Mouse (Mus musculus) small intestine, adult 2 months (tissue): Measurements from ENCODE around the gene Ccr10. TPM values are rescaled to one million over a fixed set of nuclear protein-coding genes. Genes with fewer than 3 reads are reported as not detected.

ENCODE experiments used
- H3K27ac ChIP-seq: fragments of 200-500 bp; 2 replicates; pipeline ENCODE4 v1.5.1; 2012; ENCODE audit warnings: low read depth, low read length, control low read depth, inconsistent platforms; ENCODE audit not compliant: insufficient read depth
- H3K27me3 ChIP-seq: fragments of 200-500 bp; 2 replicates; pipeline ENCODE4 v1.6.1; 2012; ENCODE audit warnings: mild to moderate bottlenecking, moderate library complexity, low read length, inconsistent platforms; ENCODE audit not compliant: control insufficient read depth, insufficient read depth
- H3K36me3 ChIP-seq: fragments of 200-500 bp; 2 replicates; pipeline ENCODE4 v1.6.1; 2012; ENCODE audit warnings: mild to moderate bottlenecking, low read length, control low read depth, inconsistent platforms; ENCODE audit not compliant: control insufficient read depth, insufficient read depth
- H3K4me1 ChIP-seq: fragments of 200-500 bp; 2 replicates; pipeline ENCODE4 v1.6.1; 2012; ENCODE audit warnings: low read length, inconsistent platforms, mixed read lengths; ENCODE audit not compliant: control insufficient read depth, insufficient read depth, insufficient read length
- H3K4me3 ChIP-seq: fragments of 200-500 bp; 2 replicates; pipeline ENCODE4 v1.5.1; 2012; ENCODE audit warnings: low read depth, mild to moderate bottlenecking, control low read depth, inconsistent platforms, low read length, moderate library complexity
- CTCF ChIP-seq: fragments of 200-500 bp; IDR thresholded peaks from 2 replicates; pipeline ENCODE4 v1.5.1; 2012; ENCODE audit warnings: low read depth, mild to moderate bottlenecking, control low read depth, inconsistent platforms, low read length, moderate library complexity, mixed read lengths; ENCODE audit not compliant: insufficient replicate concordance, insufficient read length; ENCODE audit errors: extremely low read depth
- POLR2A ChIP-seq: fragments of 200-500 bp; IDR thresholded peaks from 2 replicates; pipeline ENCODE4 v1.6.1; 2012; ENCODE audit warnings: low read depth, mild to moderate bottlenecking, control low read depth, inconsistent platforms, low read length, moderate library complexity
- WGBS: fragments of 180-500 bp; shearing (Covaris S2); methylation state at CpG from one replicate; pipeline ENCODE4 v1.1.7; 2018; 5-methylcytosine and 5-hydroxymethylcytosine counted together
- polyA plus RNA-seq: library from polyadenylated mRNA; depleted of rRNA; stranded (reverse); fragments of >200 nt; gene quantifications from 2 replicates; pipeline ENCODE4 v1.2.3, GENCODE M21; 2012

Ccr10 gene
- polyA plus RNA-seq, 1 experiment: 25.7 TPM

DNA sequence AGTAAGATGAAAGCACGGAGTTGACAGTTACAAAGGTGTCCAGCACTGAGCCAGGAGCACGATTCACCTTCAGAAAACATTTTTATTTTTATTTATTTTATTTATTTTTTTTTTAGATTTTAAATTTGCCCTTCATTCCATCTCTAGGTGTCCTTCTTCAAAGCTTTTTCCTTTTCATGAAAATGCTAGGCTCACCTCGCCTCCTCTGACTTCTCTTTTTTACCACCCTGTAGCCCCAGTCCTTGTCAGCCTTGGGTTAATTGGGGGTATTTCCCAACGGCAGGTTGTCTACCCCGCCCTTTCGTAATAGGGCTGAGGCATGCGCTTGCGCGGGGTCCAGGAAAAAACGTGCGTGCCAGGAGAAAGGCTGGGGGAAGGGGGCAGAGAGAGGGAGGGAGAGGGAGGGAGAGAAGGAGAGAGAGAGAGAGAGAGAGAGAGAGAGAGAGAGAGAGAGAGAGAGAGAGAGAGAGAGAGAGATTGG is 433 bp upstream of the Ccr10 start:
- TF ChIP-seq POLR2A (no peak), CTCF (no peak)
- Histone ChIP-seq H3K4me1 (peaks cover 24% of the 10 kb centered on the region), H3K4me3 (peak overlapping the region; percentile 40), H3K36me3 (no peaks in the 10 kb centered on the region), H3K27ac (no peak overlapping the region), H3K27me3 (no peaks in the 10 kb centered on the region)
- 7% methylated on average over 11 of the region's 11 CpGs for WGBS

DNA sequence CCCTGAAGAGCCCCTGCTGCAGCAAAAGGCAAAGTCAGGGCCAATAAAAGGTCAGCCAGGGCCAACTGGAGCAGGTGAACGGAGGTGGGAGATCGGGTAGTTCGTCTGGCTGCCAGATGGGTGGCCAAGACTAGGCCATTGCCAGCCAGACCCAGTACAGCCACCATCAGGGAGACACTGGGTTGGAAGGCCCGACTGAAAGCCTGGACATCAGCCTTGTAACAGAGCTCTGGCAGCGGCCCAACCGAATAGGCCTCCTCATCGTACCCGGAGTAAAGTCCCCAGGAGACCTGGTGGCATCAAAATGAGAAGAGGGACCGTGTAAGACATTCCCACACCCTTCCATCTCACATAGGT is 876 bp downstream of the Ccr10 start:
- H3K27ac ChIP-seq: peak overlapping the region; percentile 67
- 40% methylated on average over 9 of the region's 9 CpGs for WGBS
- peak overlapping the region; percentile 52 for H3K4me3 ChIP-seq
- H3K36me3 ChIP-seq: no peaks in the 10 kb centered on the region
- no peaks in the 10 kb centered on the region for H3K27me3 ChIP-seq
- TF ChIP-seq POLR2A (no peak), CTCF (no peak)
- peaks cover 24% of the 10 kb centered on the region for H3K4me1 ChIP-seq

DNA sequence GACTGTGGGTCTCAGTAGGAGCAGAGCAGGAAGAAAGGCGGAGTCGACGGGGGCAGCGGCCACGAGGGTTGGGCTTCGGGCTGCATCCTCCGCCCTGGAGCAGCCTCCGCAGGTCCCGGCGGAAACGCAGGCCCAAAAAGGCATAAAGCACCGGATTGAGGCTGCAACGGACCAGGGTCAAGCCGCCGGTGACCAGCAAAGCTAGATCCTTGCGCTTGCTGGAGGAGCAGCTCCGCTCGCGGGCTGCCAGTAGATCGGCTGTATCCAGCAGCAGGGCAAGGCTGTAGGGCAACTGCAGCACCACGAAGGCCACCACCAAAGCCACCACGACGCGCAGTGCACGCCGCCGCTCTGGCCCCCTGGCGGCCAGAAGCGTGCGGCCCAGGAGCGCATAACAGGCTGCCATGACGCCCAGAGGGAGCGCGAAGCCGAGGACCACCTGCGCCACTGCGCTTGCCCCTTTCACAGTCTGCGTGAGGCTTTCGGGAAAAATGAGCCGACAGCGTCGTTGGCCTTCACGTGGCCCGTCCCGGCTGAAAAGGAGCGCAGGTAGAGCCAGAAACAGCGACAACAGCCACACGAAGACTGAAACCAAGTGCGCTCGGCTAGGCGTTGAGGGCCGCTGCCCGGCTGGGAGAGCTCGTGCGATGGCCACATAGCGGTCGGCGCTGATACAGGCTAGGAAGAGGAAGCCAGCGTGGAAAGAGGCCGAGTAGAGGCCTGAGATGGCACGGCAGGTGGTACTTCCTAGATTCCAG is 1.4 kb downstream of the Ccr10 start:
- TF ChIP-seq CTCF (peak; percentile 88), POLR2A (no peak)
- H3K27me3 ChIP-seq: no peaks in the 10 kb centered on the region
- H3K4me3 ChIP-seq: peak overlapping the region; percentile 52
- H3K27ac ChIP-seq: peak overlapping the region; percentile 67
- 3% methylated on average over 61 of the region's 61 CpGs for WGBS
- H3K4me1 ChIP-seq: peaks cover 26% of the 10 kb centered on the region
- H3K36me3 ChIP-seq: no peaks in the 10 kb centered on the region

DNA sequence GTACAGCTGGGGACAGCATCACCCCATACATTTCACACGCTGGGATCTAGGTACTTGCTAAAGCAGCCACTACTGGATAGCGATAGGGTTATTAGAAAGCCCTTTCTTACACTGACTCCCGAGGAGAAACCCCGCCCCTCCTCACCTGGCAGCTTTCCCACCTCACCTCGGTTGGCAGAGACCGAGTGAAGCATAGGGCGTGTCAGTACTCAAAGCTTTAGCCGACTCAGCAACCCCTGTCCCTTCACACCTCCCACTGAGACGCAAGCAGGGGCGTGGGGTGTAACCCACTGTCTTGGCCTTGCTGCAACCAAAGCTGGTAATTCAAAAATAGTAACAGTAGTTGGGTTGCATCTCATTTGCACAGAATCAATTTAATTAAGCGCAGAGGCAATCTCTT is 2.1 kb downstream of the Ccr10 start:
- peak overlapping the region; percentile 5; the same call in 1 of the 2 replicates for H3K4me3 ChIP-seq
- 0 out of 2 replicates have a peak, but pooled peaks cover 2% of the 10 kb centered on the region for H3K36me3 ChIP-seq
- TF ChIP-seq CTCF (no peak), POLR2A (peak; percentile 18; the same call in 1 of the 2 replicates)
- WGBS: 4% methylated on average over 11 of the region's 11 CpGs
- no peaks in the 10 kb centered on the region for H3K27me3 ChIP-seq
- peak overlapping the region; percentile 67 for H3K27ac ChIP-seq
- H3K4me1 ChIP-seq: peaks cover 29% of the 10 kb centered on the region

DNA sequence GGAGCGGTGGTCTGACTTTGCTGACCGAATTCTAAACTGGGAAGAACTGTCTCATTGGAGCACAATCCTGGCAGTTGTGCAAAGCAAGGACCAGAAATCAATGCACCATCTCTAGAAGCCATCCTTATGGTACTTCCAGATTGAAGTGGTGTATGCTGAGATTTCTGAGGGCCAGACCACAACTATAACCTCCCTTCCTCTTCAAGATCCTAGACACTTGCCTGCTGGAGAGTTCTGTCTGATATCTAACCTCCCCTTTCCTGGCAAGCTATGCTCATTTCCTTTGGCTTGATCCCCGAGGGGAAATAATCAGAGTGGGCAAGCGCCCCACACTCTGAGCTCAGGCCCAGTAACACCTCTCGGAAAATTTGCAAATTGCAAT is 2.8 kb downstream of the Ccr10 start:
- no peaks in the 10 kb centered on the region for H3K27me3 ChIP-seq
- peak overlapping the region; percentile 80 for H3K4me3 ChIP-seq
- H3K27ac ChIP-seq: peak overlapping the region; percentile 90
- TF ChIP-seq POLR2A (no peak), CTCF (no peak)
- WGBS: 13% methylated on average over 5 of the region's 5 CpGs
- H3K36me3 ChIP-seq: peaks cover 9% of the 10 kb centered on the region
- peaks cover 29% of the 10 kb centered on the region for H3K4me1 ChIP-seq

DNA sequence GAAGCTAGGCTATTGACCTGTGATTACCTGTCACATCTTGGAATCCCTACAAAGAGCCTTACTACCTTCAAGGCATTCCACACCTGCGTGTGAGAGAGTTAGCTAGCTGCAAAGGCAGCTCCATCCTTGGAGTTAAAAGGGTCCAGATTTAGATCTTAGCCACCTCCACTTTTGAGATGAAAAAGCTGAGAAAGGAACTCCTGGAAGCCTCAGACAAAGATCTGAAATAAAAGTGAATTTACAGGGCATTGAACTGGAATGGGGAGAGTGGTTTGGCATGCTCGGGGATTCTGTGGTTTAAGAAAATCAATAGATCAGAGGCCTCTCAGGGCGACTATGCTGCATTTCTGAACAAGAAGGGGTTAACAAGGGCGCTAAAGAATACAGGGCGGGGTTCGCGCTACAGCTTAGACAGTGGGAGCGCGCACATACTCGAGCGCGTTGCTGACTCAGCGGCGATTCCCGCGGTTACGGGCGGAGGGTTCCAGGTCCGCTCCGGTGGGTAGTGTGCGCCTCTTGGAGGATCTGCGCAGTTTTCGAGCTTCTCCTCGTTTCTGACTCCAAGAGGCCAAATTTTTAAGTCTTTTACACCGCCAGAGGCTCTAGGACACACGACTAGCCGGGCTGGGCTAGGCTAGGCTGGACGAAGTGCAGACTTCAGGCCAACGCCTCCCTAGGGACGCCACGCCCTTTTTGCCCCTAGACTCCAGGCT is 3.4 kb downstream of the Ccr10 start:
- under 1% methylated on average over 31 of the region's 31 CpGs for WGBS
- H3K27ac ChIP-seq: peak overlapping the region; percentile 90
- no peaks in the 10 kb centered on the region for H3K27me3 ChIP-seq
- H3K4me1 ChIP-seq: peaks cover 29% of the 10 kb centered on the region
- H3K4me3 ChIP-seq: peak overlapping the region; percentile 80
- H3K36me3 ChIP-seq: peaks cover 14% of the 10 kb centered on the region
- peak; percentile 53 for TF ChIP-seq POLR2A
- TF ChIP-seq CTCF: peak; percentile 18; the same call in 1 of the 2 replicates

DNA sequence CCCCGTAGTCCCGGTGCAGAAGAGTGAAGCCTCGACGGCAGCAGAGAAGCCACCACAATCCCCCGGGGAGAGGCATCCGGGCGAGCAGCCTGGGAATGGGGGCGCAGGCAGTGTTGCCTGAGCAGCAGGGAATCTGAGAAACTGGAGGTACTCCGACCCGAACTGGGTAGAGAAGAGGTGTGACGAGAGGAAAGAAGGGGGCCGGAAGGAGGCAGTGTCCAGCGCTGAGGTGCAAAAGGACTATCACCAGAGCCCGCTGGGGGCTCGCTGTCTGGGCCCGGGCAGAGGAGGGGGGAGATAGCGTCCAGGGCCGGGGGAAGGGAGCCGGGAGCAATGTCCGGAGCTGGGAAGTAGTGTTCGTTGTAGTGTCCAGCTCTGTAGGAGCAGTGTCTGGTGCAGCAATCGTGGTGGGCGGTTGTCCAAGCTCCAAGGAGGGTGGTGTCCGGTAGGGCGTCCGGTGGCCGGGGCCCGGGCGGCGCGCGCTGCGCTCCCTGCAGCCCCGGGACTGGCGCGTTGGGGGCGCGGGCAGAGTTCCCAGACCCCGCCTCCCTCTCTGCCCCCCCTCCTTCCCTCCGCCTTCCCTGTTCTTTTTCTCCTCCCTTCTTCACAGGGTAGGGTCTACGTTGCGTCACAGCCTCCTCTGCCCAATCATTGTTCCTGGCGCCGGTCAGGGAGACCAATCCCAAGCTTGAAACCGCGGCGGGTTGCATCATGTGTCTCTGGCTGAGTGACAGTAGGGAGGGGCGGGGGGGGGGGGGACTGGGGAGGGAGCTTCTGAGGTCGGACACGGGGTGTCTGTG is 4.2 kb downstream of the Ccr10 start, which contains the start of gene Plekhh3:
TSS of gene Plekhh3 (minus strand) at position 541 of the 800 bp plus-strand sequence.
- Histone ChIP-seq H3K36me3 (peaks cover 19% of the 10 kb centered on the region), H3K27me3 (no peaks in the 10 kb centered on the region), H3K27ac (peak within 1 kb of the TSS; percentile 90), H3K4me1 (peaks cover 25% of the 10 kb centered on the region), H3K4me3 (peak within 1 kb of the TSS; percentile 85)
- TF ChIP-seq CTCF: no peak
- TF ChIP-seq POLR2A: peak; percentile 51; the same call in 1 of the 2 replicates
- WGBS: under 1% methylated on average over 50 of the region's 50 CpGs
